Mouse (Mus musculus) cortical plate, adult 2 months (tissue): ENCODE data around the gene Ttc28.

Source experiments
- CTCF ChIP-seq: fragments of 200-500 bp; IDR thresholded peaks from 2 replicates; pipeline ENCODE4 v1.5.1; 2011; ENCODE audit warnings: mild to moderate bottlenecking, control low read depth, low read length; ENCODE audit not compliant: insufficient read depth; ENCODE audit errors: extremely low read depth
- POLR2A ChIP-seq: fragments of 200-500 bp; IDR thresholded peaks from 2 replicates; pipeline ENCODE4 v1.6.1; 2011; ENCODE audit warnings: mild to moderate bottlenecking, low read length, control low read depth; ENCODE audit not compliant: insufficient read depth; ENCODE audit errors: extremely low read depth

GRCm38 (mm10) chr5:110948476-110949399 is 69.1 kb downstream of the Ttc28 start:
- TF ChIP-seq CTCF, result no peak
- no peak for TF ChIP-seq POLR2A
